Mouse (Mus musculus) liver, embryonic 16.5 days (tissue): ENCODE data around the gene Pcsk6. TPM values are rescaled to one million over a fixed set of nuclear protein-coding genes. Genes with fewer than 3 reads are reported as not detected.

Experiments used
- ATAC-seq: fragments of 200-750 bp; cut with Nextera tagmentation; 2 replicates; pipeline ENCODE4 v1.8.0; 2017; ENCODE audit warnings: low read depth, mild to moderate bottlenecking, moderate number of reproducible peaks, moderate library complexity
- H3K27ac ChIP-seq: fragments of 300-500 bp; sonication (generic); 2 replicates; pipeline ENCODE4 v1.5.1; 2014; ENCODE audit warnings: mild to moderate bottlenecking, low read length
- H3K27me3 ChIP-seq: fragments of 300-500 bp; sonication (generic); 2 replicates; pipeline ENCODE4 v1.6.1; 2014; ENCODE audit warnings: low read depth, low read length, mixed read lengths; ENCODE audit not compliant: control insufficient read depth, insufficient read depth
- H3K36me3 ChIP-seq: fragments of 300-500 bp; sonication (generic); 2 replicates; pipeline ENCODE4 v1.6.1; 2014; ENCODE audit warnings: mild to moderate bottlenecking; ENCODE audit not compliant: control insufficient read depth, insufficient read depth
- H3K4me1 ChIP-seq: fragments of 300-500 bp; sonication (generic); 2 replicates; pipeline ENCODE4 v1.6.1; 2014; ENCODE audit warnings: low read depth, low read length, mixed read lengths; ENCODE audit not compliant: control insufficient read depth
- H3K4me2 ChIP-seq: fragments of 300-500 bp; sonication (generic); 2 replicates; pipeline ENCODE4 v1.6.1; 2014; ENCODE audit warnings: low read depth, low read length, mixed read lengths
- H3K4me3 ChIP-seq: fragments of 300-500 bp; sonication (generic); 2 replicates; pipeline ENCODE4 v1.5.1; 2014; ENCODE audit warnings: low read depth, mild to moderate bottlenecking, low read length
- H3K9ac ChIP-seq: fragments of 300-500 bp; sonication (generic); 2 replicates; pipeline ENCODE4 v1.6.1; 2014; ENCODE audit warnings: low read depth, low read length
- H3K9me3 ChIP-seq: fragments of 300-500 bp; sonication (generic); replicated peaks from 2 replicates; pipeline ENCODE4 v1.6.1; 2016; ENCODE audit warnings: low read length; ENCODE audit not compliant: control insufficient read depth
- WGBS: fragments of 180-500 bp; shearing (Covaris S2); extraction: QIAGEN DNeasy Blood & Tissue Kit; methylation state at CpG from one replicate; pipeline ENCODE4 v1.1.7; 2014; ENCODE audit not compliant: insufficient replicate concordance; 5-methylcytosine and 5-hydroxymethylcytosine counted together
- polyA plus RNA-seq: library from polyadenylated mRNA; unstranded; fragments of >200 nt; fragmentation: Nextera tagmentation; extraction: Ambion mirVana; gene quantifications from 2 replicates; pipeline ENCODE4 v1.2.1, GENCODE M21; 2015

Pcsk6 gene
- polyA plus RNA-seq, 1 experiment from 2014 or later, result 1.5 TPM

- Histone ChIP-seq H3K4me3 (no peak overlapping the region), H3K4me1 (peaks cover 14% of the 10 kb centered on the region), H3K4me2 (peak overlapping the region; percentile 24; the same call in 1 of the 2 replicates), H3K9me3 (no peaks in the 10 kb centered on the region), H3K27ac (peak overlapping the region; percentile 58; the same call in 1 of the 2 replicates), H3K27me3 (no peaks in the 10 kb centered on the region), H3K36me3 (no peaks in the 10 kb centered on the region), H3K9ac (no peak overlapping the region)
- WGBS, result 59% methylated on average over 2 of the region's 2 CpGs
- ATAC-seq, result peak; percentile 71
These were observed 12.4 kb downstream of the Pcsk6 start for GRCm38 (mm10) chr7:65873902-65874301.

GRCm38 (mm10) chr7:65876596-65876995, 15.1 kb downstream of the Pcsk6 start:
- no peak overlapping the region for H3K4me2 ChIP-seq
- no peaks in the 10 kb centered on the region for H3K9me3 ChIP-seq
- no peak overlapping the region for H3K9ac ChIP-seq
- H3K4me1 ChIP-seq, result peaks cover 26% of the 10 kb centered on the region
- H3K27ac ChIP-seq, result no peak overlapping the region
- no peaks in the 10 kb centered on the region for H3K36me3 ChIP-seq
- 67% methylated on average over 3 of the region's 3 CpGs for WGBS
- ATAC-seq, result no peak
- no peaks in the 10 kb centered on the region for H3K27me3 ChIP-seq
- H3K4me3 ChIP-seq, result no peak overlapping the region

- Histone ChIP-seq H3K4me2 (no peak overlapping the region), H3K27ac (no peak overlapping the region), H3K9me3 (no peaks in the 10 kb centered on the region), H3K9ac (no peak overlapping the region), H3K27me3 (no peaks in the 10 kb centered on the region), H3K36me3 (no peaks in the 10 kb centered on the region), H3K4me1 (peaks cover 23% of the 10 kb centered on the region), H3K4me3 (no peak overlapping the region)
- no peak for ATAC-seq
- WGBS, result 60% methylated on average over 4 of the region's 4 CpGs
These were observed 16.7 kb downstream of the Pcsk6 start for GRCm38 (mm10) chr7:65878234-65878633.

GRCm38 (mm10) chr7:65879330-65879729, 17.8 kb downstream of the Pcsk6 start:
- Histone ChIP-seq H3K9ac (no peak overlapping the region), H3K4me2 (no peak overlapping the region), H3K4me3 (no peak overlapping the region), H3K9me3 (no peaks in the 10 kb centered on the region), H3K27me3 (no peaks in the 10 kb centered on the region), H3K27ac (no peak overlapping the region), H3K4me1 (peaks cover 14% of the 10 kb centered on the region), H3K36me3 (no peaks in the 10 kb centered on the region)
- no peak for ATAC-seq
- WGBS, result 75% methylated on average over 9 of the region's 9 CpGs

- H3K27me3 ChIP-seq, result no peaks in the 10 kb centered on the region
- peak overlapping the region; percentile 36 for H3K9ac ChIP-seq
- no peaks in the 10 kb centered on the region for H3K36me3 ChIP-seq
- ATAC-seq, result peak; percentile 68
- H3K4me1 ChIP-seq, result peaks cover 12% of the 10 kb centered on the region
- H3K9me3 ChIP-seq, result no peaks in the 10 kb centered on the region
- peak overlapping the region; percentile 65 for H3K4me2 ChIP-seq
- H3K4me3 ChIP-seq, result peak overlapping the region; percentile 38
- 23% methylated on average over 5 of the region's 5 CpGs for WGBS
- peak overlapping the region; percentile 90 for H3K27ac ChIP-seq
These were observed 19.2 kb downstream of the Pcsk6 start for GRCm38 (mm10) chr7:65880666-65881289.

- Histone ChIP-seq H3K27me3 (no peaks in the 10 kb centered on the region), H3K4me2 (peak overlapping the region; percentile 65), H3K36me3 (no peaks in the 10 kb centered on the region), H3K9ac (peak overlapping the region; percentile 36; the same call in 1 of the 2 replicates), H3K4me1 (peaks cover 12% of the 10 kb centered on the region), H3K27ac (peak overlapping the region; percentile 90), H3K9me3 (no peaks in the 10 kb centered on the region), H3K4me3 (peak overlapping the region; percentile 38)
- WGBS, result 33% methylated on average over 12 of the region's 12 CpGs
- peak; percentile 91 for ATAC-seq
These were observed 19.8 kb downstream of the Pcsk6 start for GRCm38 (mm10) chr7:65881290-65881688.

GRCm38 (mm10) chr7:65884928-65885327, 23.4 kb downstream of the Pcsk6 start:
- H3K9me3 ChIP-seq, result no peaks in the 10 kb centered on the region
- H3K36me3 ChIP-seq, result no peaks in the 10 kb centered on the region
- no peak overlapping the region for H3K4me3 ChIP-seq
- H3K27ac ChIP-seq, result no peak overlapping the region
- no peaks in the 10 kb centered on the region for H3K27me3 ChIP-seq
- ATAC-seq, result no peak
- H3K9ac ChIP-seq, result no peak overlapping the region
- peaks cover 12% of the 10 kb centered on the region for H3K4me1 ChIP-seq
- 43% methylated on average over 4 of the region's 4 CpGs for WGBS
- H3K4me2 ChIP-seq, result no peak overlapping the region

GRCm38 (mm10) chr7:65885819-65886218, 24.3 kb downstream of the Pcsk6 start:
- Histone ChIP-seq H3K4me3 (no peak overlapping the region), H3K4me2 (no peak overlapping the region), H3K4me1 (peaks cover 7% of the 10 kb centered on the region), H3K9me3 (no peaks in the 10 kb centered on the region), H3K27me3 (no peaks in the 10 kb centered on the region), H3K36me3 (no peaks in the 10 kb centered on the region), H3K9ac (no peak overlapping the region), H3K27ac (no peak overlapping the region)
- no peak for ATAC-seq
- WGBS, result 77% methylated on average over 6 of the region's 6 CpGs

GRCm38 (mm10) chr7:65891831-65892230, 30.3 kb downstream of the Pcsk6 start:
- H3K4me2 ChIP-seq, result no peak overlapping the region
- no peaks in the 10 kb centered on the region for H3K4me1 ChIP-seq
- ATAC-seq, result no peak
- H3K36me3 ChIP-seq, result no peaks in the 10 kb centered on the region
- no peak overlapping the region for H3K4me3 ChIP-seq
- no peak overlapping the region for H3K9ac ChIP-seq
- H3K9me3 ChIP-seq, result no peaks in the 10 kb centered on the region
- WGBS, result 69% methylated on average over 7 of the region's 7 CpGs
- H3K27me3 ChIP-seq, result no peaks in the 10 kb centered on the region
- no peak overlapping the region for H3K27ac ChIP-seq
